Mouse (Mus musculus) lung, postnatal 0 days (tissue): ENCODE data around the gene Atp1a4. TPM values are rescaled to one million over a fixed set of nuclear protein-coding genes. Genes with fewer than 3 reads are reported as not detected.

Experiments used
- ATAC-seq: fragments of 200-750 bp; cut with Nextera tagmentation; 2 replicates; pipeline ENCODE4 v1.8.0; 2017; ENCODE audit warnings: moderate library complexity
- DNase-seq: peaks from one replicate; pipeline ENCODE4 v3.0.0-alpha.2; 2016; ENCODE audit warnings: low spot score
- H3K27ac ChIP-seq: fragments of 300-500 bp; sonication (generic); 2 replicates; pipeline ENCODE4 v1.5.1; 2014; ENCODE audit warnings: antibody characterized with exemption, mild to moderate bottlenecking, low read length, mixed read lengths
- H3K27me3 ChIP-seq: fragments of 300-500 bp; sonication (generic); replicated peaks from 2 replicates; pipeline ENCODE4 v1.6.1; 2014; ENCODE audit warnings: low read length, mixed read lengths; ENCODE audit not compliant: insufficient read depth
- H3K36me3 ChIP-seq: fragments of 300-500 bp; sonication (generic); 2 replicates; pipeline ENCODE4 v1.6.1; 2014; ENCODE audit warnings: low read length, mixed read lengths; ENCODE audit not compliant: insufficient read depth
- H3K4me1 ChIP-seq: fragments of 300-500 bp; sonication (generic); 2 replicates; pipeline ENCODE4 v1.6.1; 2014; ENCODE audit warnings: antibody characterized with exemption, low read depth, low read length, mixed read lengths; ENCODE audit not compliant: insufficient read depth
- H3K4me2 ChIP-seq: fragments of 300-500 bp; sonication (generic); replicated peaks from 2 replicates; pipeline ENCODE4 v1.6.1; 2014; ENCODE audit warnings: low read depth, mild to moderate bottlenecking, low read length, moderate library complexity, mixed read lengths
- H3K4me3 ChIP-seq: fragments of 300-500 bp; sonication (generic); 2 replicates; pipeline ENCODE4 v1.5.1; 2014; ENCODE audit warnings: low read depth, low read length
- H3K9ac ChIP-seq: fragments of 300-500 bp; sonication (generic); replicated peaks from 2 replicates; pipeline ENCODE4 v1.6.1; 2014; ENCODE audit warnings: low read depth, mild to moderate bottlenecking
- H3K9me3 ChIP-seq: fragments of 300-500 bp; sonication (generic); 2 replicates; pipeline ENCODE4 v1.6.1; 2016; ENCODE audit warnings: low read length, mixed read lengths
- CTCF ChIP-seq: IDR thresholded peaks from 2 replicates; pipeline ENCODE4 v1.5.1; 2016; ENCODE audit warnings: antibody characterized with exemption, mild to moderate bottlenecking
- EP300 ChIP-seq: IDR thresholded peaks from 2 replicates; pipeline ENCODE4 v1.6.1; 2016; ENCODE audit warnings: antibody characterized with exemption, mild to moderate bottlenecking, control low read depth
- WGBS: fragments of 180-500 bp; shearing (Covaris S2); extraction: QIAGEN DNeasy Blood & Tissue Kit; methylation state at CpG from one replicate; pipeline ENCODE4 v1.1.7; 2014; 5-methylcytosine and 5-hydroxymethylcytosine counted together
- polyA plus RNA-seq: library from polyadenylated mRNA; unstranded; fragments of >200 nt; fragmentation: Nextera tagmentation; extraction: Ambion mirVana; gene quantifications from 2 replicates; pipeline ENCODE4 v1.2.1, GENCODE M21; 2015

Gene Atp1a4
- polyA plus RNA-seq, 1 experiment from 2014 or later = 0.04 TPM

DNA sequence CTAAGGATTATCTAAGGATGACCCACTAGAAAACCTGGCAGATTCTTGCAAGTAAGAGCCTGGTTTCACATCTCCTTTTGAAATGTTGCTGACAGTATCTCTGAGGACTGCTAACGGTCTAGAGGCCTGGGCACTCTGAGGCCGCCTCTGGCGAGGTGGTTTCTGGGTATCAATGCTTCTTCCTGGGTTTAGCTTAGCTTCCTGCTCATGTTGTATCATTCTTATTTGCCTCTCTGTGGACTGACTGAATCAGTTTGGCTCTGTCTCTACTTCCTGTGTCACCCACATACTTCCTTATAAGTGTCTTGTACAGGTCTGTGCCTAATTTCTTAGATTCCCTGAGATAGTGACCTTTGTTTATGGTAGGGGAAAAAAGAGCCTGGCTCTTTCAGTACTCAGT, 19.0 kb upstream of the Atp1a4 start:
- no peak for ATAC-seq
- Histone ChIP-seq H3K4me1 (no peaks in the 10 kb centered on the region; the same call in 1 of the 2 replicates), H3K4me3 (no peak overlapping the region), H3K27me3 (no peaks in the 10 kb centered on the region), H3K9me3 (no peaks in the 10 kb centered on the region), H3K9ac (no peak overlapping the region), H3K27ac (no peak overlapping the region), H3K4me2 (no peak overlapping the region), H3K36me3 (no peaks in the 10 kb centered on the region)
- no peak for TF ChIP-seq CTCF
- no peak for DNase-seq
- 60% methylated on average over 3 of the region's 3 CpGs for WGBS

DNA sequence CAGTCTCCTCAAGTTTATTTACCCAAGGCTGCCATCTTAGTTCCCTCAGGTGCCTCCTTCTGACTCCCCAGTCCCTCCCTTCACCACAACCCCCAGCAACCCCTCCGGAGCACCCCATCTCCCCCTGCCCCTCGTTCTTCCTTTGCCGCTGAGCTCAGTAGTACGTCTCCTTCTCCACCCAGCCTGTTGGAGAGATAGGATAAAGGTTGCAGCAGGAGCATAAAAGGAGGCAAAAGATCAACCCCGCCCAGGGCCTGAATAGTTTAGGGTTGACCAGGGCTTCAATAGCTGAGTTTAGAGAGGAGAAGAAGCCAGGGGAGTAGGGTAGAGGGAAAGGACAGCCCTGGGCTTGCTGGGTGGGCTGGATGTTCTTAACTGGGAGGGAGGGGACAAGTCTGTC, 16.3 kb upstream of the Atp1a4 start:
- DNase-seq (no peak), ATAC-seq (no peak)
- Histone ChIP-seq H3K9ac (no peak overlapping the region), H3K36me3 (no peaks in the 10 kb centered on the region), H3K4me3 (no peak overlapping the region), H3K27me3 (no peaks in the 10 kb centered on the region), H3K4me2 (no peak overlapping the region), H3K27ac (no peak overlapping the region), H3K9me3 (no peaks in the 10 kb centered on the region), H3K4me1 (no peaks in the 10 kb centered on the region)
- 81% methylated on average over 5 of the region's 5 CpGs for WGBS
- TF ChIP-seq EP300 = no peak
- no peak for TF ChIP-seq CTCF

DNA sequence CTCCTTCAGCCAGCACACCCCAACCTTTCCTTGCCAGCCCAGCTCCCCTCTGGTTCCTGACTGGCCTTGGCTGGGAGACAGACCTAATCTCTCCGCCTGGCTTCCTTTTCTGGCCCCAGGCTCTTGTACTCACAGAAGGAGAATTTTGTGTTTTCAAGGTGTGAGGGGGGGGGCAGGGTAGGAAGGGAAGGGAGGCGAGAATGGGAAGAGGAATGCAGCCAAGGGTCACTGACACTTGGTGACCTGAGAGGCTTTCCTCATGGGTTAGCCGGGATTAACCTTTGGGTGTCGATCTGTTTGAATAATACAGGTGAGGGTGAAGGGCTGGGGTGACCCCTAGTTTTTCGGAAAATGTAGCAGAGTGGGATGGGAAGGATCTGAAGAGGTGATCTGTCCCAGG, 15.9 kb upstream of the Atp1a4 start:
- no peak for ATAC-seq
- H3K4me2 ChIP-seq = no peak overlapping the region
- H3K4me3 ChIP-seq = no peak overlapping the region
- 39% methylated on average over 5 of the region's 5 CpGs for WGBS
- no peaks in the 10 kb centered on the region for H3K9me3 ChIP-seq
- H3K9ac ChIP-seq = no peak overlapping the region
- no peaks in the 10 kb centered on the region for H3K4me1 ChIP-seq
- H3K36me3 ChIP-seq = no peaks in the 10 kb centered on the region
- no peaks in the 10 kb centered on the region for H3K27me3 ChIP-seq
- DNase-seq = no peak
- no peak overlapping the region for H3K27ac ChIP-seq
- TF ChIP-seq CTCF = no peak
- TF ChIP-seq EP300 = no peak

DNA sequence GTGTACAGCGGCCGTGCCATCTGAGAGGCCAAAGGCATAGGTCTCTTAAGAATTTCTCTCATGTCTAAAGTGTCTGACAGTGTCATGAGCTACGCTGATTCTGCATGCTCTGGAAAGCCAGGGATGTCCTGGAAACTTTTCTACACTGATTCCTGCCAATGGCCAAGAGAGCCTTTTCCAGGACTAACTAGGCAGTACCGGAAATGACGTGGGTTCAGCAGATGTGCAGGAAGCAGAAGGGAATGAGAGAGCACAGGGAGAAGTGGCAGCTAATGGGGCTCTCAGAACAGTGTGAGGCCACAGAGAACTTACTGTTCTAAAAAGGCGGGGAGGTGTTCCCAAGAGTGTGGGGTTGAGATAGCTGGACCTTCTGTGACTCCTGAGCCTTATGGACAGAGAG, 15.2 kb upstream of the Atp1a4 start:
- Histone ChIP-seq H3K9me3 (no peaks in the 10 kb centered on the region), H3K27ac (no peak overlapping the region), H3K4me1 (no peaks in the 10 kb centered on the region), H3K4me2 (no peak overlapping the region), H3K27me3 (no peaks in the 10 kb centered on the region), H3K9ac (no peak overlapping the region), H3K36me3 (no peaks in the 10 kb centered on the region), H3K4me3 (no peak overlapping the region)
- TF ChIP-seq EP300 (no peak), CTCF (no peak)
- DNase-seq (peak; percentile 12), ATAC-seq (no peak)
- 85% methylated on average over 6 of the region's 6 CpGs for WGBS

DNA sequence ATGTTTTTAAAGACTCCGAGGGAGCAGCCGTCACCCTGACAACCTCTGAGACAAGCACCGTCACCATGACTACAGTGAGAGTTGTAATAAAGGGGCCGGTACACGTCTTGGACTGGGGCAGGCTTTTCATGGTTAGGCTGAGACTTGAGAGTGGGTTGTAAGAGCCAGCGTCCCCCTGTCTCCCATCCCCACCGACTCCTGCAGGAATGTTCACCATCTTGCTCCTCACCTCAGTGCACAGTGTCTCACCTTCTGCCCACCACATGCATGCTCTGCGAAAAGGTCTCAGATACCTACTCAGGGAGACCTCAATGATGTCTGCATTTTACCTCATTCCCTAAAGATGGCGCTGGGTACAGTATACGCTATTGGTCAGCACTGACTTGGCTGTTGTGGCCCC, 13.6 kb upstream of the Atp1a4 start:
- Histone ChIP-seq H3K27me3 (no peaks in the 10 kb centered on the region), H3K36me3 (no peaks in the 10 kb centered on the region), H3K9me3 (no peaks in the 10 kb centered on the region), H3K9ac (no peak overlapping the region), H3K4me3 (no peak overlapping the region), H3K4me2 (no peak overlapping the region), H3K27ac (no peak overlapping the region), H3K4me1 (no peaks in the 10 kb centered on the region)
- DNase-seq = no peak
- no peak for TF ChIP-seq EP300
- no peak for TF ChIP-seq CTCF
- no peak for ATAC-seq
- WGBS = 53% methylated on average over 10 of the region's 10 CpGs

DNA sequence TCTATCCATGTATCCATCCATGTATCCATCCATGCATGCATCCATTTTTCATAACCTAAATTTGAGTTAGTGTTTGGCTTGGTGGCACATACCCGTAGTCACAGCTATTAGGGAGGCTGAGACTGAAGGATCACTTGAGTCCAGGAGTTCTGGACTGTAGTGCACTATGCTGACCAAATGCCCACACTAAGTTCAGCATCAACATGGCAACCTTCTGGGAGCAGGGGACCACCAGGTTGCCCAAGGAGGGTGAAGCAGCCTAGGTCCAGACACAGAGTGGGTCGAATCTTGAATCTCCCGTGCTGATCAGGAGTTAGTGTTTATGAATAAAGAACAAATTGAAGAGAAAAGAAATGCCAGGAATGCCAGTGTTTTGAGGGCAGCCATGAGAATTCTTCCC, 13.0 kb upstream of the Atp1a4 start:
- Histone ChIP-seq H3K27me3 (no peaks in the 10 kb centered on the region), H3K27ac (no peak overlapping the region), H3K9me3 (no peaks in the 10 kb centered on the region), H3K36me3 (no peaks in the 10 kb centered on the region), H3K9ac (no peak overlapping the region), H3K4me1 (no peaks in the 10 kb centered on the region), H3K4me2 (no peak overlapping the region), H3K4me3 (no peak overlapping the region)
- WGBS = 78% methylated on average over 3 of the region's 3 CpGs
- DNase-seq = no peak
- no peak for ATAC-seq
- no peak for TF ChIP-seq EP300
- no peak for TF ChIP-seq CTCF

DNA sequence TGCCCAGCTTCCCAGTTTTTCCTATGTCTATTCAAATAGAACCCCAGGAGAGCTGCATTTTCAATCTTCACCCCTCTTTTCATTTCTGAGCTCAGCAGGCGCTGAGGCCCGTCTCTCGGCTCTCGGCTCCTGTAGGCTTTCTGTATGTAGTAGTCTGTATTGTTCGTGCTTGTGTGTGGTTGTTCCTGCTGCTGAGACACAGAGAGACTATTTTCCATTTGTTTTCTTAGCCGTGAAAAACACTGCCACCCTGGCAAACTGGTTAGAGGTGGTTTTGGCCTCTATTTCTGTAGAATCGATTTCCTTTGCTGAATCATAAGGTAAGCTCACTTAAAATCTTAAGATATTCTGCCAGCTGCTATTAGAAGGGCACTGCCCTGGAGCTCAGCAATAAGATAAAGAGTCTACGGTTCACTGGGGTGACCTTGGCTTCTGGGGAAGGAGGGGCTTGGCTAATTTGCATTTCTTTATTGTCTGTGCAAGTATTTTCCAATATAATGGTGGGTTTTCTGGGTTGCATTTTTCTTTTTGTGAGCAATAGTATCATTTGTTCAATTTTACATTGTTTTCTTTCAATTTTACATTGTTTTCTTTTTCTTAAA, 3.4 kb upstream of the Atp1a4 start, which contains the start of gene Igsf8:
Gene Igsf8 (plus strand): TSS at position 165 of the 602 bp plus-strand sequence.
- H3K9me3 ChIP-seq = no peaks in the 10 kb centered on the region
- no peak within 1 kb of the TSS for H3K4me3 ChIP-seq
- no peak for TF ChIP-seq CTCF
- no peak for TF ChIP-seq EP300
- no peak within 1 kb of the TSS for H3K4me2 ChIP-seq
- no peak within 1 kb of the TSS for H3K27ac ChIP-seq
- H3K36me3 ChIP-seq = no peaks in the 10 kb centered on the region
- 71% methylated on average over 8 of the region's 8 CpGs for WGBS
- ATAC-seq (no peak), DNase-seq (no peak)
- no peak within 1 kb of the TSS for H3K9ac ChIP-seq
- no peaks in the 10 kb centered on the region for H3K4me1 ChIP-seq
- no peaks in the 10 kb centered on the region for H3K27me3 ChIP-seq
